Mouse (Mus musculus) spleen, postnatal 14 days (tissue): ENCODE data around the gene Carmil1.
A peak's percentile ranks its signal among the peaks of the same experiment; 100 is the strongest.

ENCODE experiments used
- DNase-seq, 2 experiments: peaks; one replicate each; pipeline ENCODE4 v3.0.0; 2021 to 2022; ENCODE audit warnings: low spot score in 2 of 2

Carmil1 gene

DNA sequence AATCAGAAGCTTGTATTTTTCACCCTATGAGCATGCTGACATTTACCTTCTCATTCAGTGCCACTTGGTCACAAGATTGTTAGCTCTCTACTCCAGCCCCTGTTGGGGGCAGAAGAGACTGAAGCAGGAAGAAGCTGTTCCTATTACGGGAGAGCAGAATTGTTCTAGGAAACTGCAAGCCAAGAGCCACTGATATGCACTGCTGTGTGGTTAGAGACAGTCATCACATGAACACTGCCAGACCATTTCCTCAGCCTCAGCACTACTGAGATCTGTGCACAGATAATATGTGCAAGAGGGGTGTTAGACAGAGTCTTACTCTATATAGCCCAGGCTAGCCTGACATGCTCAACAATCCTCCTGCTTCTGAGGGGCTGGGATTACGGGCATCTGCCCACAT is 69.4 kb downstream of the Carmil1 start:
- DNase-seq, result no peak

DNA sequence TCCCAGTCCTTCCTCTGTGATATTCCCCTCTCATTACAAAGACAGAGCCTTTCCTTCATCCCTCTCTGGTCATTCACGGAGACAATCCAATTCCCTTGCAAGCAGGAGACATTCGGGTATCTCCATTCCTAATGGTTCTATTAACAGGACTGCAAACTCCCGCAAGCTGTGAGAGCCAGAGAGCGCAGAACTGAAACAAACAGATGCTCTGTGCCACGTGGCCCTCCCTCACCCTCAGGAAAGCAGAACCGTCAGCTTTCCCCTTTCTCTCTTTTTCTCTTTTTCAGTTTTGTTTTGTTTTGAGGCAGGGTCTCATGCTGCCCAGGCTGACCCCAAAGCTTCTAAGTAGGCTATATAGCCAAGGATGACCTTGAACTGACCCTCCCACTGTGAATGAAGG is 74.5 kb downstream of the Carmil1 start:
- peak in 1 of 2 experiments; percentile 3 for DNase-seq

GRCm38 (mm10) chr13:24202314-24202713 is 78.3 kb downstream of the Carmil1 start:
- no peak for DNase-seq

DNA sequence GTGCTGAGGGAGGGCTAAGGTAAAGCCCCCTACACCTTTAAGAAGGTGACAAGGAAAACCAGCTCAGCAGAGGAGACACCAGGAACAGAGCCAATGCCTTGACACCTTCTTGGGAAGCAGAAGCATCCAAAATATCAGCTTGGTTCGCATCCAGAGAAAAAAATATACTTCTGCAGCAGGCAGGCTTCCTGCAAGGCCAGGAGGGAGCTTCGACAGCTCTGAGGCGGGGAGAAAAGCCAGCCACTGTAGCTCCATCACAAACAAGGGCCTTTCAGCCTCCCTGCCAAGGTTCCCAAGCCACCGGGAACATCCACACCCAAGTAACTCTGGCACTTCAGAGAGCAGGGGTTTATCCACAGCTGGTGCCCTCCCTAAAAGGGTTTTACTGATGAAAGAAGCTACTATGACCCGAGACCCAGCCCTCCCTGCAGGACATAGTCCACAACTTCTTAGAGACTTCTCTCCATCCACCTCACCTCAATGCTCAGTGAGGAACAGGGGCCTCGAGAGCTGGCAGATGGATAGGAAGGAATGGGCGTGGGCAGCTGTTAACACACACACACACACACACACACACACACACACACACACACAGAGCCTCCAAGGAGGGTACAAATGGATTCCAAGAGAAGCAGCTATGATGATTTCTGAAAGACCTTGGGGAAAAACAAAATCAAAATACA is 80.6 kb downstream of the Carmil1 start:
- no peak for DNase-seq

- no peak for DNase-seq
Measured at GRCm38 (mm10) chr13:24198396-24198924, 82.1 kb downstream of the Carmil1 start.

- no peak for DNase-seq
Measured at GRCm38 (mm10) chr13:24195371-24195770, 85.2 kb downstream of the Carmil1 start.

DNA sequence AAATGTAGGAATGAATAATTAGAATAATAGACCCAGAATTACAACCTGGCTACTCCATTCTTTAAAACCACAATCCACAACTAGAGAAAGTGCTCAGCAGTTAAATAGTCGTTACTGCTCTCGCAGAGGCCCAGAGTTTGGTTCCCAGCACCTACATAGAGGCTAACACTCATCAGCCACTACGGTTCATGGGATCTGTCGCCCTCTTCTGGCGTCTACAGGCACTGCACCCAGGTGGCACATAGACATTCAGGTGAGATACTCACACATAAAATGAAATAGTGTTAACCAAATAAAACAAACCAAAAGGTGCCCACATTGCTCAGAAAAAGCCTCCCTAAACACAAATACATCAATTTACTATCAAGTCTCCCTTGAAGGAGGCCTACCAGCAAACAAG is 86.6 kb downstream of the Carmil1 start:
- DNase-seq, result no peak

GRCm38 (mm10) chr13:24190875-24191663 is 89.5 kb downstream of the Carmil1 start:
- no peak for DNase-seq

DNA sequence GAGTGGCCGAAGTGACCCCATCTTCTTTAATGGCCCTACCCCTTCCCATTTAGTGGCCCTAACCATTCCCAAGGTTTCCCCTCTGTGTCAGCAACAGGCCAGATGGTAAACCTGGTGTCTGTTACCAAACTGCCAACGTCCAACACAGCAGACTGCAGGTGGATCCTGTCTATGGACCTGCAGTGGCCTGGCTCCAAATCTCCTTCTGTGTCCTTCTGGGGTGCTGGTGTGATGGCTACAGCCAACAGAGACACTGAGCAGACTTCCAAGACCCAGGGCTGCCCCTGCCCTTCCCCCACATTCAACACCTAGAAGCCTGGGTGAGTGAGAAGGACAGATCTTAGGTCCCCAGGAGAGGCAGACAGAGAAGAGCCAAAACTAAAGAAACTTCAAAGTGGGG is 93.6 kb downstream of the Carmil1 start:
- DNase-seq, result no peak

DNA sequence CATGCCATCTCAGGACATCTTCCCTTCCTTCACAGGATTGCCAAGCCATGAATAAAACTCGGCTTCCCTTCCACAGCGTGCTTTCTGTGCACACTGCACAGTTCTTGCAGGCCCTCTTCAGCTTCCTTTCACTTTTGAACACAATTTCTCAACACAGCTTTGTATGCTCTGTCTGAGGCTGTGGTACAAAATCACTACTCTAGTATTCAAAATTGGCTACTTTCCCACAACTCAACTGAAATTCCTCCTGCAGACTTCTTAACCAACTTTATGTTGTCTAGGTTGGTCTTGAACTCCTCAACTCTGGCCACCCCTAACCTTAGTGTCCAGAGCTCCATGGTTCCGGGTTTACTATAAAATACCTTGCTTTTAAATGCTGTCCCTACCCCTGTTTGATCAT is 95.0 kb downstream of the Carmil1 start:
- no peak for DNase-seq

DNA sequence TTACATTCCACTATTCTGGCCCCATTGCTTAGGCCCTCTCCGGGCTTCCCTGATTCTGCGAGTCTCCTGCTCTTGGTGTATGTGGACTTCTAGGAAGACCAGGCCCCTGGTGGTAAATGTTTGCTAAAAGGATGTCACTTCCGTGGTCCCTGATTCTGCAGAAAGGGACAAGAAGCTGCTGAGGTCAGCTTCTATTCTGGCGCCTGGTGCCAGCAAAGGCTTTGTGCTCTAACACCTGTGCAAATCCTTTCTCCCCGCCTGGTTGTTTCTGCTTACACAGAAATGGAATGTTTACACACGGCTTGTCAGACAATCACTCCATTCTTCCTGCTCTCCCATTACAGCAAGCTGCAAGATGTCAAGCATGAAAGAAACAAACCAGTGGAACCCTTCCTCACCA is 97.7 kb downstream of the Carmil1 start:
- DNase-seq, result no peak

- DNase-seq, result no peak
Measured at GRCm38 (mm10) chr13:24179538-24179937, 101.1 kb downstream of the Carmil1 start.

- DNase-seq, result no peak
Measured at GRCm38 (mm10) chr13:24177600-24177999, 103.0 kb downstream of the Carmil1 start.

GRCm38 (mm10) chr13:24176835-24177234 is 103.8 kb downstream of the Carmil1 start:
- no peak for DNase-seq

DNA sequence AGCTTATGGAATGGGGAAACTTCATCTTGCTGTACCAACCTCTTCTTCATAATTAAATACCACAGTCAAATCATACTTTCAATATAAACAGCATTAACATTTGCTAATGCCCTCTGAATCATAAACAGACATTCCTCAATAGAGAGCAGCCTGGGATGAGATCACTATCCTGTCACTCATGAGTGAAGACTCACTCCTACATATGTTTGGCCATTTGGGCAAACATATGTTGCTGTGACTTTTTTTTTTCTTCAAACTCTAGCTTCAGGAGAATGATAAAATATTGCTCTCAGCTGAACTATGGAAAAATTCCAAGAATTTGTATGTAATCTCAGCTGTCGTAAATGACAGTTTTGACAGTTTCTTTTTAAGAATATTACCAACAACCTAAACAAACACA is 110.9 kb downstream of the Carmil1 start:
- no peak for DNase-seq

GRCm38 (mm10) chr13:24163368-24163767 is 117.2 kb downstream of the Carmil1 start:
- no peak for DNase-seq

DNA sequence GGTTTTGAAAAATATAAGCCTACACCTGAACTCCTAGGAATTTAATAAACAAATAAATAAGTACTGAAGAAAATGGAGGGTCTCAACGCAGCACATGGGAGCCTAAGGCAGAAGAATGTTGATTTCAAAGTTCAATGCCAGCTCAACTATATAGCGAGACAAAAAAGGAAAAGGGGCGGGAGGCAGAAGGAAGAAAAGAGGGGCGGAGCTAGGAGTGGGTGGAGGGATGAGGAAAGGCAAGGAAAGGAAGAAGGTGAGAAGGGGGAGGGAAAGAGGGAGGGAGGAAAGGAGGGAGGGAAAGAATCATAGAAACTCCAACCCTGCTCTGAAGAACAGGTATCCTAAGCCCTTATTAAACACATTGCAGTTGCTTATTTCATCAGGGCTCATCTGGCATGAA is 119.5 kb downstream of the Carmil1 start:
- no peak for DNase-seq

GRCm38 (mm10) chr13:24159972-24160371 is 120.6 kb downstream of the Carmil1 start:
- DNase-seq, result no peak

DNA sequence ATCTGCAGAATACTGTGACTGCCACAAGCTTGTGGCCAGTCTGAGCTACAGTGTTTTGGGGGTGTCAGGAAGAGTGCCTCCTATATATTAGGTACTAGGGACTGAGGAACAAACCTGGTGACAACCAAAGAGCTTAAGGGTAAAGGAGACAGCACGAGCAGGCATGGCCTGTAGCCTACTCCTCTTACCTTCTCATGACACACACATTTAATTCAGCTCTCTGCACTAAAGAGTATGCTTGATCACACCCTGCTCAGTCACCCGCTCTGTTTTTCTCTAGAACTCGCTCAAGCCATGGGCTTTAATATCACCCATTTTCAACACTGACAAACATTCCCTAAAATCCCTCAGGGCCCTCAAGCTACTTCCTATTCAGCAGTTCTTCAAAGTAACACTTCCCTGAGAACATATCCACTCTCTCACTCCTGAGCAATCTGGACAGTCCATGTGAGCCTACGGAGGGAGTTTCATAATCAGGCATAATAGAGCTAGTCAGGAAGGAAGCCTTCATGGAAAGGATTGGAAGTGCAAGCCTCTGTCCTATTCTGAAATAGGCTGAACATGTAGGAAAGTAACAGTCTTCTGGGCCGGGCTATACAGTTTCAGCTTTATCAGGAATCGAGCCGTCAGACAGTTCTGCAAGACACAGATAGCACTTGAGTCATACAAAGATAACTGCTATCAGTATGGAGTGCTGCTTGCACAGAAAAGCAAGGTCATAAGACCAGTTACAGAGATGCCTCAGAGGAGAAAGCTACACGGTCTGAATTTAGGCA is 121.2 kb downstream of the Carmil1 start:
- DNase-seq, result peak in 1 of 2 experiments; percentile 18

- no peak for DNase-seq
Measured at GRCm38 (mm10) chr13:24157560-24158011, 123.0 kb downstream of the Carmil1 start.

- DNase-seq, result no peak
Measured at GRCm38 (mm10) chr13:24155190-24155589, 125.4 kb downstream of the Carmil1 start.
